Mouse (Mus musculus): Measurements from ENCODE around the gene Cpsf6. TPM values are rescaled to one million over a fixed set of nuclear protein-coding genes. Genes with fewer than 3 reads are reported as not detected.

Cpsf6 gene
- polyA plus RNA-seq, 1 experiment: 36.6 TPM

DNA sequence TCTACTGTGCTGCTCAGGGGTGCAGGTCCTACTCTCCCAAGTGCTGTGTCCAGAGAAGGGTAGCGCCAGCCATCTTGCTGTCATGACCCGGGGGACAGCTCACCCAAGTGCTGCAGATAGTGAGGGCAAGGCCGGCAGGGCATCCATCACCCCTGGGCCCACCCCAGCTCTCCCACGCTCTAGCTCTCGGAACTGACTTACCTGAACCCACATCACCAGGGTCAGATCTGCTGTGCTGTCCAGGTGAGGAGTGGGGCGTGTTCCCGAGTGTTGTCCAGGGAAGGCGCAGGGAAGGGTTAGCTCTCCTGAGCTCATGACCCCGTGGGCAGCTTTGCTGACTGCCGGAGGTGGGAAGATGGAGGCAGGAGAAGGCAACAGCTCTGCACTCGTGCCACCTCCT lies 63.4 kb downstream of the Cpsf6 start:
- Histone ChIP-seq H3K79me2 (ENCODE audit: control insufficient read depth, insufficient read depth) (no peaks in the 10 kb centered on the region), H3K4me3 (ENCODE audit: insufficient read depth, poor library complexity, severe bottlenecking) (no peak overlapping the region), H3ac (ENCODE audit: control insufficient read depth, insufficient read length, low read depth) (no peak overlapping the region), H3K36me3 (ENCODE audit: control insufficient read depth, insufficient read depth) (no peaks in the 10 kb centered on the region), H3K79me3 (ENCODE audit: low read depth) (no peaks in the 10 kb centered on the region), H3K27me3 (ENCODE audit: control insufficient read depth, insufficient read depth, insufficient read length) (peaks cover 5% of the 10 kb centered on the region)
- TF ChIP-seq CEBPB (IDR thresholded peaks at IDR 0.05; ENCODE audit: low read depth) (no peak), FOSL1 (IDR thresholded peaks at IDR 0.05; ENCODE audit: insufficient read depth, low read length, poor library complexity, severe bottlenecking) (no peak), MYOD1 (IDR thresholded peaks at IDR 0.05; ENCODE audit: control insufficient read depth, insufficient read length, low read depth) (no peak), MYOG (IDR thresholded peaks at IDR 0.05; ENCODE audit: control insufficient read depth, extremely low read depth, insufficient read length) (no peak), MAX (IDR thresholded peaks at IDR 0.05) (no peak), CTCF (IDR thresholded peaks at IDR 0.05; ENCODE audit: control insufficient read depth, insufficient read depth, insufficient read length) (no peak), USF1 (IDR thresholded peaks at IDR 0.05; ENCODE audit: low read depth) (no peak)

GRCm38 (mm10) chr10:117313133-117313532 lies 66.7 kb downstream of the Cpsf6 start:
- Histone ChIP-seq H3ac (ENCODE audit: control insufficient read depth, insufficient read length, low read depth) (no peak overlapping the region), H3K79me2 (ENCODE audit: control insufficient read depth, insufficient read depth) (no peaks in the 10 kb centered on the region), H3K79me3 (ENCODE audit: low read depth) (no peaks in the 10 kb centered on the region), H3K27me3 (ENCODE audit: control insufficient read depth, insufficient read depth, insufficient read length) (peaks cover 5% of the 10 kb centered on the region), H3K36me3 (ENCODE audit: control insufficient read depth, insufficient read depth) (no peaks in the 10 kb centered on the region), H3K4me3 (ENCODE audit: insufficient read depth, poor library complexity, severe bottlenecking) (no peak overlapping the region)
- TF ChIP-seq MAX (IDR thresholded peaks at IDR 0.05) (no peak), CEBPB (IDR thresholded peaks at IDR 0.05; ENCODE audit: low read depth) (no peak), CTCF (IDR thresholded peaks at IDR 0.05; ENCODE audit: control insufficient read depth, insufficient read depth, insufficient read length) (no peak), MYOD1 (IDR thresholded peaks at IDR 0.05; ENCODE audit: control insufficient read depth, insufficient read length, low read depth) (no peak), FOSL1 (IDR thresholded peaks at IDR 0.05; ENCODE audit: insufficient read depth, low read length, poor library complexity, severe bottlenecking) (no peak), USF1 (IDR thresholded peaks at IDR 0.05; ENCODE audit: low read depth) (no peak), MYOG (IDR thresholded peaks at IDR 0.05; ENCODE audit: control insufficient read depth, extremely low read depth, insufficient read length) (no peak)

- Histone ChIP-seq H3K4me3 (ENCODE audit: insufficient read depth, poor library complexity, severe bottlenecking) (no peak overlapping the region), H3K79me3 (ENCODE audit: low read depth) (no peaks in the 10 kb centered on the region), H3K27me3 (ENCODE audit: control insufficient read depth, insufficient read depth, insufficient read length) (peaks cover 5% of the 10 kb centered on the region), H3K79me2 (ENCODE audit: control insufficient read depth, insufficient read depth) (no peaks in the 10 kb centered on the region), H3ac (ENCODE audit: control insufficient read depth, insufficient read length, low read depth) (no peak overlapping the region), H3K36me3 (ENCODE audit: control insufficient read depth, insufficient read depth) (no peaks in the 10 kb centered on the region)
- TF ChIP-seq MYOG (IDR thresholded peaks at IDR 0.05; ENCODE audit: control insufficient read depth, extremely low read depth, insufficient read length) (no peak), FOSL1 (IDR thresholded peaks at IDR 0.05; ENCODE audit: insufficient read depth, low read length, poor library complexity, severe bottlenecking) (no peak), MAX (IDR thresholded peaks at IDR 0.05) (no peak), CTCF (IDR thresholded peaks at IDR 0.05; ENCODE audit: control insufficient read depth, insufficient read depth, insufficient read length) (no peak), CEBPB (IDR thresholded peaks at IDR 0.05; ENCODE audit: low read depth) (no peak), MYOD1 (IDR thresholded peaks at IDR 0.05; ENCODE audit: control insufficient read depth, insufficient read length, low read depth) (no peak), USF1 (IDR thresholded peaks at IDR 0.05; ENCODE audit: low read depth) (no peak)
Observed at GRCm38 (mm10) chr10:117312168-117312567, 67.6 kb downstream of the Cpsf6 start.

GRCm38 (mm10) chr10:117304371-117304770 lies 75.4 kb downstream of the Cpsf6 start:
- Histone ChIP-seq H3K36me3 (ENCODE audit: control insufficient read depth, insufficient read depth) (no peaks in the 10 kb centered on the region), H3ac (ENCODE audit: control insufficient read depth, insufficient read length, low read depth) (no peak overlapping the region), H3K79me3 (ENCODE audit: low read depth) (no peaks in the 10 kb centered on the region), H3K4me3 (ENCODE audit: insufficient read depth, poor library complexity, severe bottlenecking) (no peak overlapping the region), H3K27me3 (ENCODE audit: control insufficient read depth, insufficient read depth, insufficient read length) (peaks cover 12% of the 10 kb centered on the region), H3K79me2 (ENCODE audit: control insufficient read depth, insufficient read depth) (no peaks in the 10 kb centered on the region)
- TF ChIP-seq CEBPB (IDR thresholded peaks at IDR 0.05; ENCODE audit: low read depth): no peak
- no peak for TF ChIP-seq MYOG (IDR thresholded peaks at IDR 0.05; ENCODE audit: control insufficient read depth, extremely low read depth, insufficient read length)
- no peak for TF ChIP-seq USF1 (IDR thresholded peaks at IDR 0.05; ENCODE audit: low read depth)
- no peak for TF ChIP-seq FOSL1 (IDR thresholded peaks at IDR 0.05; ENCODE audit: insufficient read depth, low read length, poor library complexity, severe bottlenecking)
- TF ChIP-seq MAX (IDR thresholded peaks at IDR 0.05): no peak
- no peak for TF ChIP-seq MYOD1 (IDR thresholded peaks at IDR 0.05; ENCODE audit: control insufficient read depth, insufficient read length, low read depth)
- no peak for TF ChIP-seq CTCF (IDR thresholded peaks at IDR 0.05; ENCODE audit: control insufficient read depth, insufficient read depth, insufficient read length)

GRCm38 (mm10) chr10:117301688-117302087 lies 78.1 kb downstream of the Cpsf6 start:
- TF ChIP-seq USF1 (IDR thresholded peaks at IDR 0.05; ENCODE audit: low read depth) (no peak), CEBPB (IDR thresholded peaks at IDR 0.05; ENCODE audit: low read depth) (no peak), MYOD1 (IDR thresholded peaks at IDR 0.05; ENCODE audit: control insufficient read depth, insufficient read length, low read depth) (no peak), CTCF (IDR thresholded peaks at IDR 0.05; ENCODE audit: control insufficient read depth, insufficient read depth, insufficient read length) (no peak), MYOG (IDR thresholded peaks at IDR 0.05; ENCODE audit: control insufficient read depth, extremely low read depth, insufficient read length) (no peak), MAX (IDR thresholded peaks at IDR 0.05) (no peak)
- Histone ChIP-seq H3ac (ENCODE audit: control insufficient read depth, insufficient read length, low read depth) (no peak overlapping the region), H3K79me2 (ENCODE audit: control insufficient read depth, insufficient read depth) (no peaks in the 10 kb centered on the region), H3K4me3 (ENCODE audit: insufficient read depth, poor library complexity, severe bottlenecking) (no peak overlapping the region), H3K36me3 (ENCODE audit: control insufficient read depth, insufficient read depth) (no peaks in the 10 kb centered on the region), H3K79me3 (ENCODE audit: low read depth) (no peaks in the 10 kb centered on the region), H3K27me3 (ENCODE audit: control insufficient read depth, insufficient read depth, insufficient read length) (peaks cover 31% of the 10 kb centered on the region)

Measured in C2C12 (cell line).